ENCODE assay signal across 8 mouse cellular contexts in genomic region chr9:98296383-98297201, GRCm38 (mm10). TPM values are rescaled to one million over a fixed set of nuclear protein-coding genes. Genes with fewer than 3 reads are reported as not detected.
DNase-seq lines count a peak whose midpoint lies in the region; ATAC-seq and TF ChIP-seq lines count a peak whose summit lies in the region.

No protein-coding gene starts in this region.

- peak; percentile 73 to 80; a peak in 3 of 4 replicates for TF ChIP-seq POLR2A in MEL (IDR thresholded peaks at IDR 0.05; ENCODE audit: control insufficient read depth in 1 of 2, insufficient read depth in 1 of 2, low read depth in 1 of 2, low read length in 2 of 2, poor library complexity in 1 of 2)

- no peak for TF ChIP-seq CTCF in MEL (IDR thresholded peaks at IDR 0.05 in 2 of 3, conservative IDR thresholded peaks at IDR 0.05 in 1 of 3; ENCODE audit: control insufficient read depth in 1 of 3, insufficient read depth in 1 of 3, low read depth in 2 of 3, low read length in 3 of 3, poor library complexity in 1 of 3, severe bottlenecking in 1 of 3)

- TF ChIP-seq RAD21 in MEL (IDR thresholded peaks at IDR 0.05; ENCODE audit: low read depth, low read length) = no peak

- H3K79me2 ChIP-seq in MEL (ENCODE audit: control insufficient read depth, insufficient read depth, low read length, poor library complexity) = peaks cover 14% of the 10 kb centered on the region

- H3K4me3 ChIP-seq in MEL (ENCODE audit: control insufficient read depth in 1 of 2, insufficient read depth in 1 of 2, low read depth in 2 of 2, low read length in 2 of 2) = peak overlapping the region; percentile 62 to 72
- peak overlapping the region; percentile 55 for H3K4me3 ChIP-seq in lung, embryonic 16.5 days (ENCODE audit: low read length)

- no peaks in the 10 kb centered on the region for H3K9me3 ChIP-seq in MEL (replicated peaks; ENCODE audit: insufficient read depth, low read length)
- no peaks in the 10 kb centered on the region for H3K9me3 ChIP-seq in lung, embryonic 16.5 days (ENCODE audit: control insufficient read depth, low read length)

- H3K27me3 ChIP-seq in MEL (ENCODE audit: control insufficient read depth in 1 of 2, insufficient read depth in 2 of 2, low read length in 2 of 2) = 0 out of 4 replicates have a peak, but pooled peaks cover 0 to 1% of the 10 kb centered on the region in 2 experiments
- H3K27me3 ChIP-seq in lung, embryonic 16.5 days (ENCODE audit: control insufficient read depth, insufficient read depth, low read depth, low read length) = no peaks in the 10 kb centered on the region

- H3K36me3 ChIP-seq in MEL (ENCODE audit: control insufficient read depth in 1 of 2, insufficient read depth in 2 of 2, low read length in 2 of 2) = peaks cover 0 to 16% of the 10 kb centered on the region in 2 experiments; a peak in 3 of 4 replicates
- H3K36me3 ChIP-seq in lung, embryonic 16.5 days (ENCODE audit: control insufficient read depth, insufficient read depth, low read length) = no peaks in the 10 kb centered on the region

- H3K27ac ChIP-seq in MEL (ENCODE audit: control insufficient read depth, low read depth, low read length) = peak overlapping the region; percentile 77
- peak overlapping the region; percentile 41 for H3K27ac ChIP-seq in lung, embryonic 16.5 days (ENCODE audit: low read length)

- peak; percentile 94 for DNase-seq in MEL (ENCODE audit: low read depth, low spot score)
- peak; percentile 70 for DNase-seq in cerebellum, adult 8-10 months
- peak; percentile 79 for DNase-seq in forelimb bud, embryonic 11.5 days (ENCODE audit: low read depth, low spot score)
- peak; percentile 68 for DNase-seq in layer of hippocampus, adult 9-10 months (ENCODE audit: low spot score)
- peak; percentile 64 for DNase-seq in ovary, postnatal 10 days (ENCODE audit: low spot score)
- DNase-seq in thymus, postnatal 10 days (ENCODE audit: low spot score in 2 of 2) = peak; percentile 84 to 90

- H3K4me2 ChIP-seq in lung, embryonic 16.5 days (ENCODE audit: low read depth, low read length) = peak overlapping the region; percentile 78

- peaks cover 8 to 20% of the 10 kb centered on the region in 2 experiments for H3K4me1 ChIP-seq in MEL (ENCODE audit: control insufficient read depth in 1 of 2, insufficient read depth in 2 of 2, low read length in 2 of 2)
- H3K4me1 ChIP-seq in lung, embryonic 16.5 days (replicated peaks; ENCODE audit: control insufficient read depth, insufficient read depth, low read length) = peaks cover 9% of the 10 kb centered on the region; the same call in 1 of the 2 replicates

- WGBS in lung, embryonic 16.5 days = under 1% methylated on average over 56 of the region's 56 CpGs

- H3K9ac ChIP-seq in MEL (ENCODE audit: control insufficient read depth, low read depth, low read length, poor library complexity, severe bottlenecking) = peak overlapping the region; percentile 89
- H3K9ac ChIP-seq in lung, embryonic 16.5 days (ENCODE audit: low read length) = peak overlapping the region; percentile 69

- TF ChIP-seq EP300 in MEL (IDR thresholded peaks at IDR 0.05; ENCODE audit: low read depth in 1 of 2, low read length in 2 of 2) = no peak

- peak; percentile 83 to 87 for ATAC-seq in hematopoietic stem cell, adult 5-6 weeks (replicated peaks in 1 of 2; ENCODE audit: insufficient read depth in 1 of 2, low FRiP score in 2 of 2, low TSS enrichment in 1 of 2, low read depth in 1 of 2, poor library complexity in 2 of 2, severe bottlenecking in 2 of 2)
- peak; percentile 93 for ATAC-seq in lung, embryonic 16.5 days (ENCODE audit: low read depth)

TF ChIP-seq in MEL, 35 proteins besides CTCF, POLR2A, EP300 and RAD21:
- TF ChIP-seq ZKSCAN1 (IDR thresholded peaks at IDR 0.05; ENCODE audit: low read depth, low read length) = no peak
- TF ChIP-seq MXI1 (IDR thresholded peaks at IDR 0.05; ENCODE audit: low read depth, low read length) = peak; percentile 97
- TF ChIP-seq POLR2AphosphoS5 (IDR thresholded peaks at IDR 0.05; ENCODE audit: borderline replicate concordance, low read depth, low read length) = no peak
- no peak for TF ChIP-seq MYB (IDR thresholded peaks at IDR 0.05; ENCODE audit: low read depth, low read length)
- TF ChIP-seq MAX (IDR thresholded peaks at IDR 0.05; ENCODE audit: low read length) = peak; percentile 93
- TF ChIP-seq GABPA (IDR thresholded peaks at IDR 0.05; ENCODE audit: low read depth, low read length) = no peak
- peak; percentile 77 for TF ChIP-seq NELFE (IDR thresholded peaks at IDR 0.05; ENCODE audit: low read depth, low read length)
- no peak; the same call in 1 of the 2 replicates for TF ChIP-seq ZMIZ1 (IDR thresholded peaks at IDR 0.05; ENCODE audit: low read depth, low read length)
- no peak for TF ChIP-seq ZC3H11A (IDR thresholded peaks at IDR 0.05; ENCODE audit: low read depth, low read length)
- peak in 1 of 2 experiments; percentile 72; a peak in 3 of 4 replicates for TF ChIP-seq USF2 (IDR thresholded peaks at IDR 0.05; ENCODE audit: borderline replicate concordance in 1 of 2, insufficient read depth in 1 of 2, low read depth in 1 of 2, low read length in 2 of 2)
- TF ChIP-seq MAFK (IDR thresholded peaks at IDR 0.05; ENCODE audit: borderline replicate concordance, low read depth, low read length) = no peak
- TF ChIP-seq KAT2A (conservative IDR thresholded peaks at IDR 0.05; ENCODE audit: low read depth, low read length) = no peak
- TF ChIP-seq TBP (IDR thresholded peaks at IDR 0.05; ENCODE audit: low read depth, low read length) = peak; percentile 34; the same call in 1 of the 2 replicates
- TF ChIP-seq JUND (IDR thresholded peaks at IDR 0.05; ENCODE audit: low read depth, low read length) = no peak
- TF ChIP-seq TCF12 (IDR thresholded peaks at IDR 0.05; ENCODE audit: low read depth, low read length) = peak; percentile 26
- TF ChIP-seq RCOR1 (IDR thresholded peaks at IDR 0.05; ENCODE audit: low read depth, low read length) = no peak
- 0 out of 2 replicates have a peak, but pooled peaks have one; percentile 33 for TF ChIP-seq CHD1 (IDR thresholded peaks at IDR 0.05; ENCODE audit: low read depth, low read length)
- TF ChIP-seq USF1 (IDR thresholded peaks at IDR 0.05; ENCODE audit: low read depth, low read length) = peak; percentile 95
- peak; percentile 27; the same call in 1 of the 2 replicates for TF ChIP-seq ETS1 (IDR thresholded peaks at IDR 0.05; ENCODE audit: low read depth, low read length)
- peak; percentile 4; the same call in 1 of the 2 replicates for TF ChIP-seq GATA1 (IDR thresholded peaks at IDR 0.05; ENCODE audit: low read depth, low read length)
- TF ChIP-seq NRF1 (IDR thresholded peaks at IDR 0.05; ENCODE audit: insufficient read depth, low read depth, low read length, poor library complexity, severe bottlenecking) = peak; percentile 70
- no peak for TF ChIP-seq UBTF (IDR thresholded peaks at IDR 0.05; ENCODE audit: borderline replicate concordance, insufficient read depth, low read depth, low read length)
- 0 out of 2 replicates have a peak, but pooled peaks have one; percentile 35 for TF ChIP-seq MAZ (IDR thresholded peaks at IDR 0.05; ENCODE audit: low read depth, low read length)
- TF ChIP-seq E2F4 (IDR thresholded peaks at IDR 0.05; ENCODE audit: borderline replicate concordance, low read depth, low read length) = no peak
- TF ChIP-seq BHLHE40 (IDR thresholded peaks at IDR 0.05; ENCODE audit: borderline replicate concordance, low read depth, low read length) = peak; percentile 70; the same call in 1 of the 2 replicates
- TF ChIP-seq TAL1 (IDR thresholded peaks at IDR 0.05; ENCODE audit: low read length) = no peak
- 0 out of 2 replicates have a peak, but pooled peaks have one; percentile 10 for TF ChIP-seq ELF1 (IDR thresholded peaks at IDR 0.05; ENCODE audit: low read depth, low read length)
- TF ChIP-seq HCFC1 (IDR thresholded peaks at IDR 0.05; ENCODE audit: low read depth, low read length) = 0 out of 2 replicates have a peak, but pooled peaks have one; percentile 10
- no peak for TF ChIP-seq SMC3 (IDR thresholded peaks at IDR 0.05; ENCODE audit: low read depth, low read length)
- TF ChIP-seq SIN3A (IDR thresholded peaks at IDR 0.05; ENCODE audit: low read length) = peak; percentile 85
- peak; percentile 65; the same call in 1 of the 2 replicates for TF ChIP-seq POLR2AphosphoS2 (IDR thresholded peaks at IDR 0.05; ENCODE audit: low read length)
- TF ChIP-seq MEF2A (IDR thresholded peaks at IDR 0.05; ENCODE audit: extremely low read depth, insufficient replicate concordance, low read depth, low read length, poor library complexity, severe bottlenecking) = no peak
- peak; percentile 70 for TF ChIP-seq ZNF384 (IDR thresholded peaks at IDR 0.05; ENCODE audit: low read depth, low read length)
- TF ChIP-seq MYC (IDR thresholded peaks at IDR 0.05; ENCODE audit: low read depth, low read length) = peak; percentile 95
- TF ChIP-seq CHD2 (IDR thresholded peaks at IDR 0.05; ENCODE audit: low read length) = no peak

RNA-seq across cellular contexts. Expression of gene Nmnat3, which starts 9.4 kb away (rescaled TPM):
- total RNA-seq in MEL (2012; rRNA removed) = 9.8 and 14.4 TPM in 2 replicates
- 10 to 100 TPM in 1 of 2 experiments, not detected in 1; 15.2 TPM for polyA plus RNA-seq in MEL (2012; ENCODE audit: insufficient read depth in 1 of 2, insufficient read length in 2 of 2, low read depth in 1 of 2, low replicate concordance in 2 of 2, missing spikeins in 1 of 2)
- total RNA-seq in hematopoietic stem cell, adult 5-6 weeks (2017) = 15.1 and 22.8 TPM in 2 replicates
- polyA plus RNA-seq in lung, embryonic 16.5 days (2015; fragmentation: Nextera tagmentation; extraction: Ambion mirVana) = 7.0 and 7.6 TPM in 2 replicates

Comparison
In these comparisons a context has a peak if more than half of its experiments do, and no peak if none do; other contexts are left out.
1. Peak in every context shown above with its lines: DNase-seq, ATAC-seq, H3K4me3 ChIP-seq and H3K27ac ChIP-seq.